Mouse (Mus musculus): Measurements from ENCODE around the gene Cd81.

- no peak for TF ChIP-seq CTCF (IDR thresholded peaks at IDR 0.05; ENCODE audit: borderline replicate concordance, insufficient read depth, low read length)
- no peak for TF ChIP-seq POLR2A (IDR thresholded peaks at IDR 0.05; ENCODE audit: low read depth, low read length)
These were observed 46.3 kb upstream of the Cd81 start for GRCm38 (mm10) chr7:143006097-143006755.

Data from embryonic fibroblast, embryonic 13.5 days (primary cell).